Mouse (Mus musculus): ENCODE data around the gene 1810043G02Rik. TPM values are rescaled to one million over a fixed set of nuclear protein-coding genes. Genes with fewer than 3 reads are reported as not detected.

Gene 1810043G02Rik
- polyA plus RNA-seq, 1 experiment from 2014 or later: 26.7 TPM

DNA sequence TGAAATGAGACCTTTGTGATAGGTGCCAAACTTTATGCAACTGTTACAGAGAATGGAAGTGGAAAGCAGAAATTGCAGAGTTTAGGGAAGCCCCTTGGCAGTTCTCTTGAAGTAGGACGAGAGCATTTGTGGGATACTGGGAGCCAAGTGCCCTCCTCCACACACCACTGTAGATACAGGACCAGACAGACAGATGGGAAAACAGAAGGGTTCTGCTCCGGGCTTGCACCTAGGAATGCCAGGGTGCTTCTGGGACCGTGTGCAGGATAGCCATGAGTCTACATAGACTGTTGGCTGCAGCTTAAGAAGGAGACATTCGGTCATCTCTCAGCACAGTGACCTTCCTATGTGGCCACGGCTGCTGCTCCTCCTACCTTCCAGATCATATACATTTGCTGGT is 3.5 kb upstream of the 1810043G02Rik start:
- ATAC-seq: no peak
- H3K4me2 ChIP-seq: no peak overlapping the region
- 91% methylated on average over 5 of the region's 5 CpGs for WGBS
- H3K9me3 ChIP-seq (replicated peaks): no peaks in the 10 kb centered on the region
- no peaks in the 10 kb centered on the region for H3K36me3 ChIP-seq (ENCODE audit: poor library complexity, severe bottlenecking)
- no peak overlapping the region for H3K27ac ChIP-seq
- no peak overlapping the region for H3K9ac ChIP-seq
- peaks cover 17% of the 10 kb centered on the region for H3K4me1 ChIP-seq
- no peak overlapping the region for H3K4me3 ChIP-seq
- peaks cover 9% of the 10 kb centered on the region for H3K27me3 ChIP-seq

DNA sequence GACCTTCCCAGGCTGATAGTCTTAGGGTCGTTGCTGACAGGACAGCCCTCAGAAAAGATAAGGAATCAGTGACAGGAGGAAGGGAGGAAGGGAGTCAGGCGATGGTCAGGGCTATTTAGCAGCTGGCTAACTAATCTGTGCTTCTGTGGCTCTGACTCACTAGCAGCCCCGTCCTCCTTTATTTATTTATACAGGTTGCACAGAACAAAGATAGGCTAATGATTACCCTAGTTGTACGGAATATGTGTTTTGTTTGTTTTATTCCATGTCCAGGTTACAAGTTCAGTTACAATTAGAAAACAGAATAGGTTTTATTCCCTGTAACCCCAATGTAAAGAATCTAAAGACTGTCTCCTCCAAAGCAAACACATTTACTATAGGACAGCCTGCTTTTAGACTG is 2.7 kb upstream of the 1810043G02Rik start:
- H3K4me1 ChIP-seq: peaks cover 15% of the 10 kb centered on the region
- WGBS: 66% methylated on average over 4 of the region's 4 CpGs
- H3K4me2 ChIP-seq: no peak overlapping the region
- H3K27ac ChIP-seq: no peak overlapping the region
- H3K9ac ChIP-seq: no peak overlapping the region
- no peaks in the 10 kb centered on the region for H3K9me3 ChIP-seq (replicated peaks)
- H3K4me3 ChIP-seq: no peak overlapping the region
- H3K27me3 ChIP-seq: peaks cover under 1% of the 10 kb centered on the region; the same call in 1 of the 2 replicates
- peaks cover 3% of the 10 kb centered on the region for H3K36me3 ChIP-seq (ENCODE audit: poor library complexity, severe bottlenecking)
- ATAC-seq: no peak

DNA sequence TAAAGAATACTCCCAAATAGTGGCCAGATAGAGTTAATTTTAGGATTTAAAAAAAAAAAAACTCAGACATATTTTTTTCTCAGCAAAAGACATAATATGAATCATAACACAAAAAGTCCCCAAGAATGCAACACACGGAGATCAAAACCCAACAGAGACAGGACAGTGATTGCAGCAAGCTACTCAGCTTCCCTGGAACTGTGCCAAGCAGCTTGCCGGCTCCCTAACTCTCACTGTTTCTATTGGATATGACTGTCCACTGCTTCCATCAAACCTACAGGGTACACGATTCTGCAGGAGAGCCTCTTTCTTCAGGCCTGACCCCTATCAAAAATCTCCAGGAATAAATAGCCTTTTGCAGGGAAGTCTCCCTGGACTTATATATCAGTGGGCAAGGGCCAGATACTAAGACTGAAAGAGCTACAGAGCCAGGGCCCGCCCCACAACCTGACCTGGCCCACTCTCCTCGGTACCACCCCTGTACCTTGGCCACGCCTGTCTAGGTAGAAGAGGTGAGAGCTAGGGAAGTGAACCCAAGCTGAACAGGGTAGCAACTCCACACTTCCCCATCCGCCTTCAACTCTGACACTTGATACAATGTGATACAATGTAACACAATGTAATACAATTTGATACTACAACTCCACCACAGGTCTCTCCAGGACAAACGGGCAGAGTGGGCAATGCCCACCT is 1.7 kb upstream of the 1810043G02Rik start:
- Histone ChIP-seq H3K27ac (no peak overlapping the region), H3K4me1 (peaks cover 15% of the 10 kb centered on the region), H3K9me3 (replicated peaks) (no peaks in the 10 kb centered on the region), H3K27me3 (no peaks in the 10 kb centered on the region), H3K36me3 (ENCODE audit: poor library complexity, severe bottlenecking) (peaks cover 12% of the 10 kb centered on the region), H3K9ac (no peak overlapping the region), H3K4me3 (no peak overlapping the region), H3K4me2 (no peak overlapping the region)
- ATAC-seq: no peak
- WGBS: 78% methylated on average over 8 of the region's 8 CpGs

- Histone ChIP-seq H3K27me3 (no peaks in the 10 kb centered on the region), H3K4me1 (no peaks in the 10 kb centered on the region), H3K27ac (no peak overlapping the region), H3K4me3 (no peak overlapping the region), H3K4me2 (no peak overlapping the region), H3K36me3 (ENCODE audit: poor library complexity, severe bottlenecking) (peaks cover 57% of the 10 kb centered on the region), H3K9me3 (replicated peaks) (no peaks in the 10 kb centered on the region), H3K9ac (no peak overlapping the region)
- 0% methylated on average over 4 of the region's 4 CpGs for WGBS
- peak; percentile 64 for ATAC-seq
These were observed 6.3 kb downstream of the 1810043G02Rik start for GRCm38 (mm10) chr10:77984660-77985059.

GRCm38 (mm10) chr10:77985775-77986174 is 7.5 kb downstream of the 1810043G02Rik start:
- ATAC-seq: no peak
- Histone ChIP-seq H3K9me3 (replicated peaks) (no peaks in the 10 kb centered on the region), H3K4me2 (no peak overlapping the region), H3K27me3 (no peaks in the 10 kb centered on the region), H3K27ac (no peak overlapping the region), H3K4me3 (no peak overlapping the region), H3K36me3 (ENCODE audit: poor library complexity, severe bottlenecking) (peaks cover 64% of the 10 kb centered on the region), H3K4me1 (no peaks in the 10 kb centered on the region), H3K9ac (no peak overlapping the region)
- WGBS: 78% methylated on average over 5 of the region's 5 CpGs

DNA sequence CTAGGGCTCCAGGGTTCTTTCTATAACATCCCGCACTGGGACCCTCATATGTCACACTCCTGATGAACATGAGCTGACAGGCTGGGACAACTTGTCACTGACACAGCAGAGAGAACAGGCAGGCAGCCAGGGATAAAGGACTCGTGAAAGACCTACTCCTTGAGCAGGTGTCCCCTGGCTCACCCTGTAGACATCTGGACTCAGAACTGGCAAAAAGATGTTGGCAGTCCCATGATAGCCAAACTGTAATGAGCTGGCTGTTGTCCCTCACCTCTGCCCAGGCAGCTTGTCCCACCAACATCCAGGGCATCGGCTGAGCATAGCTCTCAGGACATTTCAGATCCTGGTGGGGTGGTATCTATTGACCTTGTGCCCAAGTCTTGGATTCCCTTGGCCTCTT is 17.3 kb downstream of the 1810043G02Rik start:
- no peak overlapping the region for H3K9ac ChIP-seq
- H3K4me1 ChIP-seq: no peaks in the 10 kb centered on the region
- 89% methylated on average over 3 of the region's 3 CpGs for WGBS
- no peak overlapping the region for H3K27ac ChIP-seq
- H3K4me2 ChIP-seq: no peak overlapping the region
- peaks cover 98% of the 10 kb centered on the region for H3K36me3 ChIP-seq (ENCODE audit: poor library complexity, severe bottlenecking)
- H3K27me3 ChIP-seq: no peaks in the 10 kb centered on the region
- no peaks in the 10 kb centered on the region for H3K9me3 ChIP-seq (replicated peaks)
- ATAC-seq: no peak
- H3K4me3 ChIP-seq: no peak overlapping the region

DNA sequence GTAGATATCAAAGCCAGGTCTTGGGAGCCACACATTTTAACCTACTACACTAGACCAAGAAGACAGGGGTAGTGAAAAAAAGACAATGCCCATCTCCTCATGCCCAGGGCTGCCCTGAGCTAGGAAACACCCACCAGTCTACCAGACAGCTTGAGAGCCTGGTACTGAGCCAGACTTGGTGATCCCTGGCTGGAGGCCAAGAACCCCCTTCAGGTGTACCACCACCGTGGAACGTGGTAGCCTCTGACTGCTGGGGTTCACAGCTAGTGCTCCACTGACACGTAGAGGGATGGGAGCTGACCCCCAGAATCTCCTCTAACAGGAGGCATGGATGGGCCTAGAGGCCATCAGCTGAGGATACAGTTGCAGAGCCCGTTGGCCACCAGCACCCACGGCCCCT is 21.9 kb downstream of the 1810043G02Rik start:
- no peak for ATAC-seq
- no peaks in the 10 kb centered on the region for H3K27me3 ChIP-seq
- 92% methylated on average over 5 of the region's 5 CpGs for WGBS

GRCm38 (mm10) chr10:78001796-78002195 is 23.5 kb downstream of the 1810043G02Rik start:
- Histone ChIP-seq H3K27ac (no peak overlapping the region), H3K4me2 (no peak overlapping the region), H3K4me3 (no peak overlapping the region), H3K4me1 (peaks cover 16% of the 10 kb centered on the region), H3K27me3 (no peaks in the 10 kb centered on the region), H3K36me3 (ENCODE audit: poor library complexity, severe bottlenecking) (peaks cover 86% of the 10 kb centered on the region), H3K9me3 (replicated peaks) (no peaks in the 10 kb centered on the region), H3K9ac (no peak overlapping the region)
- 87% methylated on average over 11 of the region's 11 CpGs for WGBS
- ATAC-seq: no peak

More for the DNA sequence above, 21.9 kb downstream of the 1810043G02Rik start:
- Histone ChIP-seq H3K27ac (no peak overlapping the region), H3K9ac (no peak overlapping the region), H3K4me1 (0 out of 2 replicates have a peak, but pooled peaks cover 3% of the 10 kb centered on the region), H3K4me2 (no peak overlapping the region), H3K9me3 (replicated peaks) (no peaks in the 10 kb centered on the region), H3K4me3 (no peak overlapping the region), H3K36me3 (ENCODE audit: poor library complexity, severe bottlenecking) (peaks cover 92% of the 10 kb centered on the region)

- 96% methylated on average over 2 of the region's 2 CpGs for WGBS
- Histone ChIP-seq H3K36me3 (ENCODE audit: poor library complexity, severe bottlenecking) (peaks cover 81% of the 10 kb centered on the region), H3K4me1 (peaks cover 21% of the 10 kb centered on the region), H3K9ac (no peak overlapping the region), H3K4me3 (no peak overlapping the region), H3K9me3 (replicated peaks) (no peaks in the 10 kb centered on the region), H3K4me2 (no peak overlapping the region), H3K27ac (no peak overlapping the region), H3K27me3 (no peaks in the 10 kb centered on the region)
- no peak for ATAC-seq
These were observed 24.0 kb downstream of the 1810043G02Rik start for GRCm38 (mm10) chr10:78002316-78002715.

DNA sequence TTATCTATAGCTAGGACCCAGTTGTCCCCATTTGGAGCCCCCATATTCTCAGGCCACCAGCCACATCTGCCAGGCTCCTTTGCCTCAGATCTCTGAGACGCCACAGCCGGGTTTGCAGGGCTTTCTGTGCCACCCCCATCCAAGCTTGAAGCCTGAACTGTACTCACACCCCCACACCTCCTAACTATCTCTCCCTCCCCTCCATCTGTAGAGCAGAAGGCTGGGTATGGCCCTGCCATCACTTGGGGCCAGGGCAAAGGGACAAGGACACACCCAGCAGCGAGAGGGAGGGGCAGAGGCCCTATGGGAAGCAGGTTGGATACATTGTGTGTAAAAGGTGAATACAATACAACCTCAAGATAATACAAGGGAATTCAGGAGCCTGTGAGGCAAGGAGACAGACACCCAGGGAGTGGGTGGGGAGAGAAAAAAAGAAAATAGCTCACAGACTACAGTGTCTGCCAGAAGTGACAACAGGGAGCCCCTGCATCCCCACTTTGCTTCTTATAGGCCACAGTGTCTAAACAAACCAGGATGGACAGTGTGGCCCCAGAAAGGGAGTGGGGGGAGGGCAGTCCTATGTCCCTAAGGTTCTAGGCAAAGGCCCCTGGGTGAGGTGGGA is 26.3 kb downstream of the 1810043G02Rik start:
- ATAC-seq: no peak
- peaks cover 38% of the 10 kb centered on the region for H3K4me1 ChIP-seq
- no peak overlapping the region for H3K27ac ChIP-seq
- H3K27me3 ChIP-seq: no peaks in the 10 kb centered on the region
- no peak overlapping the region for H3K4me2 ChIP-seq
- 89% methylated on average over 3 of the region's 3 CpGs for WGBS
- no peak overlapping the region for H3K4me3 ChIP-seq
- H3K9me3 ChIP-seq (replicated peaks): no peaks in the 10 kb centered on the region
- H3K36me3 ChIP-seq (ENCODE audit: poor library complexity, severe bottlenecking): peaks cover 58% of the 10 kb centered on the region
- H3K9ac ChIP-seq: no peak overlapping the region

DNA sequence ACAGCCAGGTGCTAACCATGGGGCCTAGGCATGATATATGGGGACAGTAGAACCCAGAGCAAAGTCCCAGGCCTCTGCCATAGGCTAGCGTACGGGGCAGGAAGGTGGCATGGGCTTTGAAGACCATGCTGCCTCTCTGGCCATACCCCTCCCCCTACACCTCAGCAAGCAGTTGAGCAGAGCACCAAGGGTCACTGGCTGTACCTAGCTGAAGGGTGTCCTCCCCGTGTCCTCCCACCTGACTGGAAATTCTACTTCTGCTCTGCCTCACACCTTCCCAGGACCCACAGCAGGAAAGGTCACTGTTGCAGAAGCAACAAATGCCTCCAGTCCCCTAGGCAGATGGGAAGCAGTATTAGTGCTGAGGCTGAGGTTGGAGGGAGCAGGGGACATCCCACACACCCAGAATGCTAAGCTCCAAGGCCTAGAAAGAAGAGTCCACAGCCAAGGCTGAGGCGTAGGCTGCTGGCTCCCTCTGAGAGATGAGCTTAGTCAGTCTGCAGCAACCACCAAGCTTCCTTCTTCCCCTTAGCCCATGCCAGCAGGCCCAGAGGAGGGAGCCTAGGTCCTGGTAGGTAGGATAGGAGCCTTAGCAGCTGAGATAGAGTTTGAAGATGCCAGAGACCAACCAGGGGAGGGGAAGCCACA is 27.6 kb downstream of the 1810043G02Rik start:
- Histone ChIP-seq H3K9me3 (replicated peaks) (no peaks in the 10 kb centered on the region), H3K36me3 (ENCODE audit: poor library complexity, severe bottlenecking) (peaks cover 45% of the 10 kb centered on the region), H3K4me3 (no peak overlapping the region), H3K4me2 (no peak overlapping the region), H3K9ac (0 out of 2 replicates have a peak overlapping the region, but pooled peaks have one; percentile 16), H3K4me1 (peaks cover 42% of the 10 kb centered on the region), H3K27me3 (no peaks in the 10 kb centered on the region), H3K27ac (no peak overlapping the region)
- 95% methylated on average over 4 of the region's 4 CpGs for WGBS
- no peak for ATAC-seq

DNA sequence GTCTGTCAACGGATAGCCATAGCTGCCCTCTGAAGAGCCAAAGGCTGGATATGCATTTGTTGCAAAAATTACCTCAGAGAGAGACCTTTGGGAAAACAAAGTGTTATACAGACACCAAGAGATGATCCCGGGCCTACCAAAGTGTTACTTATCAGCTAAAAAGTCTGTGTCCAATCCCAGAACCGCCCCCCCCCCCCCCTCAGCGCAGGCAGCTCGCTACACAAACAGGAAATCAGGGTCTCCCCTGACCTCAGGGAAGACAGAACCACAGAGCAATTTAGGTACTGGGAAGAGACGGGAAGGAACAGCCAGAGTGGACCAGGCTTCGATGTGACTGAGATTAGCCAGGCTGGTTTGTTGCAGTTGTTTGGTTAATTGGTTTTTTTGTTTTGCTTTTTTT is 28.9 kb downstream of the 1810043G02Rik start:
- no peak for ATAC-seq
- peaks cover 42% of the 10 kb centered on the region for H3K4me1 ChIP-seq
- no peak overlapping the region for H3K27ac ChIP-seq
- H3K36me3 ChIP-seq (ENCODE audit: poor library complexity, severe bottlenecking): peaks cover 32% of the 10 kb centered on the region
- H3K4me3 ChIP-seq: no peak overlapping the region
- no peaks in the 10 kb centered on the region for H3K9me3 ChIP-seq (replicated peaks)
- H3K9ac ChIP-seq: peak overlapping the region; percentile 87
- 46% methylated on average over 7 of the region's 7 CpGs for WGBS
- peak overlapping the region; percentile 75 for H3K4me2 ChIP-seq
- no peaks in the 10 kb centered on the region for H3K27me3 ChIP-seq

Data from forebrain, embryonic 13.5 days (tissue).